Comparison of ENCODE assay signal across 9 mouse cellular contexts in genomic region chr5:35563449-35563848, GRCm38 (mm10). TPM values are rescaled to one million over a fixed set of nuclear protein-coding genes. Genes with fewer than 3 reads are reported as not detected.
DNase-seq lines count a peak whose midpoint lies in the region; ATAC-seq and TF ChIP-seq lines count a peak whose summit lies in the region.
"Had no signal": no experiment of that assay in that cellular context is flagged by ENCODE, and none has a peak within 500 bp of the region (broad histone marks: within the 10 kb centered on the region; RNA-seq: fewer than 3 reads in every experiment).

No protein-coding gene starts in this region.

- no peak overlapping the region for H3K27ac ChIP-seq in kidney, embryonic 16.5 days (ENCODE audit: low read length)
- H3K27ac ChIP-seq in liver, postnatal 0 days (ENCODE audit: low read depth), result no peak overlapping the region

- no peaks in the 10 kb centered on the region for H3K4me1 ChIP-seq in kidney, embryonic 16.5 days (ENCODE audit: insufficient read depth, low read length)
- H3K4me1 ChIP-seq in liver, postnatal 0 days (ENCODE audit: insufficient read depth), result no peaks in the 10 kb centered on the region

- no peaks in the 10 kb centered on the region for H3K9me3 ChIP-seq in kidney, embryonic 16.5 days (ENCODE audit: low read length)
- no peaks in the 10 kb centered on the region for H3K9me3 ChIP-seq in liver, postnatal 0 days (ENCODE audit: low read length)

- peak; percentile 42; the same call in 1 of the 2 replicates for ATAC-seq in kidney, embryonic 16.5 days (ENCODE audit: low FRiP score, low TSS enrichment)
- peak; percentile 58; the same call in 1 of the 2 replicates for ATAC-seq in liver, postnatal 0 days

- no peaks in the 10 kb centered on the region for H3K79me3 ChIP-seq in C2C12 (ENCODE audit: low read depth)

- no peak overlapping the region for H3K4me3 ChIP-seq in C2C12 (ENCODE audit: insufficient read depth, poor library complexity, severe bottlenecking)
- no peak overlapping the region for H3K4me3 ChIP-seq in kidney, embryonic 16.5 days (ENCODE audit: low read length)
- no peak overlapping the region for H3K4me3 ChIP-seq in liver, postnatal 0 days (ENCODE audit: low read depth, low read length)

- TF ChIP-seq CTCF in C2C12 (IDR thresholded peaks at IDR 0.05; ENCODE audit: control insufficient read depth, insufficient read depth, insufficient read length), result peak; percentile 83
- peak; percentile 97 for TF ChIP-seq CTCF in liver, postnatal 0 days (IDR thresholded peaks at IDR 0.05; ENCODE audit: low read depth)

- H3K9ac ChIP-seq in kidney, embryonic 16.5 days (replicated peaks; ENCODE audit: low read length), result no peak overlapping the region
- no peak overlapping the region for H3K9ac ChIP-seq in liver, postnatal 0 days (replicated peaks)

- H3K36me3 ChIP-seq in C2C12 (ENCODE audit: control insufficient read depth, insufficient read depth), result peaks cover 69% of the 10 kb centered on the region
- H3K36me3 ChIP-seq in kidney, embryonic 16.5 days (ENCODE audit: insufficient read depth, low read length), result peaks cover 59% of the 10 kb centered on the region
- H3K36me3 ChIP-seq in liver, postnatal 0 days (replicated peaks; ENCODE audit: insufficient read depth, low read length), result peaks cover 73% of the 10 kb centered on the region

- no peaks in the 10 kb centered on the region for H3K79me2 ChIP-seq in C2C12 (ENCODE audit: control insufficient read depth, insufficient read depth)

- H3K27me3 ChIP-seq in C2C12 (ENCODE audit: control insufficient read depth, insufficient read depth, insufficient read length), result no peaks in the 10 kb centered on the region
- no peaks in the 10 kb centered on the region for H3K27me3 ChIP-seq in kidney, embryonic 16.5 days (ENCODE audit: insufficient read depth, low read length)
- H3K27me3 ChIP-seq in liver, postnatal 0 days (ENCODE audit: insufficient read depth, low read length), result no peaks in the 10 kb centered on the region

- H3ac ChIP-seq in C2C12 (ENCODE audit: control insufficient read depth, insufficient read length, low read depth), result no peak overlapping the region

- no peak overlapping the region for H3K4me2 ChIP-seq in kidney, embryonic 16.5 days (replicated peaks; ENCODE audit: low read depth, low read length)
- H3K4me2 ChIP-seq in liver, postnatal 0 days (ENCODE audit: low read depth, low read length), result no peak overlapping the region

- 0% methylated on average over 1 of the region's 1 CpGs for whole genome bisulfite sequencing in kidney, embryonic 16.5 days
- 4% methylated on average over 1 of the region's 1 CpGs for WGBS in liver, postnatal 0 days (ENCODE audit: insufficient replicate concordance)

- peak; percentile 58 for DNase-seq in T-cell, adult 2 months (ENCODE audit: low spot score)
- DNase-seq in cerebellum, postnatal 25 days, result peak; percentile 84 to 89
- DNase-seq in gastrocnemius, postnatal 25 days, result peak; percentile 38
- peak; percentile 85 for DNase-seq in liver, postnatal 0 days
- DNase-seq in right cerebral cortex, adult 2 months (ENCODE audit: low spot score in 2 of 2), result peak; percentile 74 to 78
- DNase-seq in urinary bladder, adult 2 months (ENCODE audit: low spot score), result peak; percentile 69

- no peak for TF ChIP-seq EP300 in liver, postnatal 0 days (IDR thresholded peaks at IDR 0.05; ENCODE audit: low read depth)

TF ChIP-seq in C2C12, 6 proteins besides CTCF, POLR2A, EP300 and RAD21:
- TF ChIP-seq CEBPB (IDR thresholded peaks at IDR 0.05; ENCODE audit: low read depth), result no peak
- TF ChIP-seq MYOD1 (IDR thresholded peaks at IDR 0.05; ENCODE audit: control insufficient read depth, insufficient read length, low read depth), result no peak

RNA-seq across cellular contexts. Expression of gene Trmt44, which starts 11.4 kb away (rescaled TPM):
- polyA plus RNA-seq in C2C12 (2012; fragmentation: generic; extraction: Trizol), result 6.8 TPM
- 1 to 10 TPM; 1.5 to 1.6 TPM for total RNA-seq in gastrocnemius, postnatal 25 days (2021)
- 9.4 and 9.5 TPM in 2 replicates for polyA plus RNA-seq in kidney, embryonic 16.5 days (2015; fragmentation: Nextera tagmentation; extraction: Ambion mirVana)
- polyA plus RNA-seq in liver, postnatal 0 days (2015; fragmentation: Nextera tagmentation; extraction: Ambion mirVana), result 1.5 and 1.7 TPM in 2 replicates
- 4.3 and 5.4 TPM in 2 replicates for polyA plus RNA-seq in urinary bladder, adult 2 months (2012; rRNA removed)

RNA-seq across cellular contexts. Expression of gene Acox3, which starts 19.4 kb away (rescaled TPM):
- polyA plus RNA-seq in C2C12 (2012; fragmentation: generic; extraction: Trizol), result 8.6 TPM
- 10 to 100 TPM; 16.4 to 18.9 TPM for total RNA-seq in gastrocnemius, postnatal 25 days (2021)
- polyA plus RNA-seq in kidney, embryonic 16.5 days (2015; fragmentation: Nextera tagmentation; extraction: Ambion mirVana), result 14.4 and 16.6 TPM in 2 replicates
- polyA plus RNA-seq in liver, postnatal 0 days (2015; fragmentation: Nextera tagmentation; extraction: Ambion mirVana), result 4.0 and 4.3 TPM in 2 replicates
- 30.1 and 35.0 TPM in 2 replicates for polyA plus RNA-seq in urinary bladder, adult 2 months (2012; rRNA removed)

RNA-seq across cellular contexts. Expression of gene Cpz, which starts 38.0 kb away (rescaled TPM):
- polyA plus RNA-seq in C2C12 (2012; fragmentation: generic; extraction: Trizol), result 0.77 TPM
- 1 to 10 TPM; 3.0 to 3.2 TPM for total RNA-seq in gastrocnemius, postnatal 25 days (2021)
- polyA plus RNA-seq in kidney, embryonic 16.5 days (2015; fragmentation: Nextera tagmentation; extraction: Ambion mirVana), result 6.9 and 7.7 TPM in 2 replicates
- polyA plus RNA-seq in liver, postnatal 0 days (2015; fragmentation: Nextera tagmentation; extraction: Ambion mirVana), result 1.5 and 1.8 TPM in 2 replicates
- 36.1 and 38.1 TPM in 2 replicates for polyA plus RNA-seq in urinary bladder, adult 2 months (2012; rRNA removed)
- polyA plus RNA-seq: neural tube, embryonic 14.5 days had no signal
